Mouse (Mus musculus): ENCODE data around the gene Rpusd4. TPM values are rescaled to one million over a fixed set of nuclear protein-coding genes. Genes with fewer than 3 reads are reported as not detected.

The Rpusd4 gene
- total RNA-seq, 2 experiments from 2014 or later: 6.9 to 8.1 TPM

DNA sequence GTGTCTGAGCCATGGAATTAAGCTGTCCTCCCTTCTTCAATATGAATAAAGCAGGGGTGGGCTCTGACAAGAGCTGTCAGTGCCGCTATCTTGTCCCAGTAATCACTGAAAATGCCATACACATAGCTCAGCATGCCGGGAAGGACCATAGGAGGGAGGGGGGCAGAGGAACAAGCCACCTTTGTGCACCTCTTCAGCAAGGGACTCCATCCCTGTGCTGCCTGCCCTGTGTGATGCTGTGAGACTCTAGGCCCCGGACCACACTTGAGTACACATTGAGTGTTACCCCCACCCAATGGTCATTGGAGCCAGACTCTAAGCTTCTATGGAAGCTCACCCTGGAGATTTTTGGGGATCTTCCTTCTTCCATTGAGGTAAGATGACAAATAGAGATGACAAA lies 18.7 kb downstream of the Rpusd4 start:
- DNase-seq: no peak

DNA sequence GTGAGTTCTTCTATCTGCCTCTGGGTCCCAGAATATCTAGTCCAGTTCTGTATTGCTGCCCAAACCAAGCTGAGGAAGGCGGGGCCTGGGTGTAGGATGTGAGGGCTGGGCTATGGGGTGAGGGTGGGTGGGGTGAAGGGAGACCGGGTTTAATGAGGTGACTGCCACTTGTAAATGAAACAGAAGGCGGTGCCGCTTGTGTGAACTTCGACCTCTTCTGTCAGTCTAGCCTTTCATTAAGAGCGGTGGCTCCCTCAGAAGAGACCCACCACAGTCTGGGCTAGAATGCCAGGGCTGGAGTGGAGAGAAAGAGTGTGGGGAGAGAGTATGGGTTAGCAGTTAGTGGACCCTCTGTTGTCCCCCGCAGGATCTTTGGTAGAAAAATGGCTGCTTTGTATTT lies 22.3 kb downstream of the Rpusd4 start:
- no peak for DNase-seq

GRCm38 (mm10) chr9:35290417-35290816 lies 22.8 kb downstream of the Rpusd4 start:
- no peak for DNase-seq

- DNase-seq: no peak
Measured at GRCm38 (mm10) chr9:35290916-35291315, 23.3 kb downstream of the Rpusd4 start.

DNA sequence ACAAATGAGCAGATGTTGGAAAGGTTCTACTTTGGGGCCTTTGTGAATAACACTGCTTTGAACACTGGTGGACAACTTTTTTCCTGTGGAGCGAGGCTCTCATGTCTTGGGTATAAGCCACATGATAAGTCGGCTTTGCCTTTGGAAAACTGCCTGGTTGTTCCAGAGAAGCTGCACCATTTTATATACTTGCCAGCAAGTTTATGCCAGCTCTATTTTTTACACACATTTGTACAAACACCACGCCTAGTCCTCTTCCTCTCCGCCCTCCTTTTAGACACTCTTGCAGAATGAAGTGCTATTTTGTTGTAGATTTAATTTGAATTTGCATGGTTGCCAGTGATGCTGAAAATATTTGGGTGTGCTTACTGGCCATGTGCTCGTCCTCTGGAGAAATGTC lies 25.8 kb downstream of the Rpusd4 start:
- DNase-seq: no peak

DNA sequence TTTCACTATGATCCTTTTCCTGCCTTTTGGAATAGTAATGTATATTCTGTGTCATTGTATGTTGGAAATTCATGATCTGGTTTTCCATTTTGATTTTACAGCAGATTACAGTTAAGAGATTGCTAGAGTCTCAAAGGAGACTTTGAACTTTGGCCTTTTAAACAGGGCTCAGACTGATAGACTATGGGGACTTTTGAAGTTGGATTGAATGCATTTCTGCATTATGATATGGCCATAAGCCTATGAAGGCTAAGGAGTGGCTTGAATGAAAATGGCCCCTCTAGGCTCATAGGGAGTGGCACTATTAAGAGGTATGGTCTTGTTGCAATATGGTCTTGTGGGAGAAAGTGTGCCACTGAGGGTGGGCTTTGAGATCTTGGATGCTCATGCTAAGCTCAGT lies 30.1 kb downstream of the Rpusd4 start:
- DNase-seq: no peak

DNA sequence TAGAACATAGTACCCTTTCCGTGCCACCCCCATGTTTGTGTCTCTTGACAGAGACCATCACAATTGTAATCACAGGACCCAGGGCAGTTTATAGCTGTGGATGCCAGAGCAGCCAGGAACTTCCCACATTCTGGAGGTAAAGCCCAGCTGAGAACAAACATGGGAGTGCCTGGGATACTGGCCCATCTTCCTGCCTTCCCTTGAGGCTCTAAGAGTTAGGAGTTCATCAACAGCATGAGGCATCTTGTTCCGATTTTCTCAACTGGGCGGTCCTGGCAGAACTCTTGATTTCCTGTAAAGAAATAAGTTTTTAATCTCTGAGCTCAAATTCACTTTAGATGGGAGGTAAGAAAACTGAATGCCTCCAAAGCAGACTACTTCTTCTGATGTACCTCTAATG lies 34.5 kb downstream of the Rpusd4 start:
- DNase-seq: no peak

DNA sequence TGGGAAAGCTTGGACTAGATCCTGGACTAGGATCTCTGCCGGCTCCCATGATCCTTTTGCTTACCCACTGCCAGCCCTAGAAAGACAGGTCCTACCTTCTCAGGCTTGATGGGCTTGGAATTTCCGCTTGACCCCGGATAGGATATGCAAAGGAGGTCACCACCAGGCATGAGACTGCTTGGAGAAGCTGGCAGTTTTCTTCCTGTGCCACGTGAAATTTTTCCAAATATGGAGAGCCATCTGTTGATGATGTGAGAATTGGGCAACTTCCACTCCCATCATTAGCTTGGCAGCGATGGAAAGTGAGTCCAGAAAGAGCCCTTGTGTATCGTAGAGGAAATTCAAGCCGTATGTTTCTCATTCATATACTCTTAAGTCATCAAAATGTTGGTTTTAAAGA lies 39.8 kb downstream of the Rpusd4 start:
- no peak for DNase-seq

- DNase-seq: no peak
Measured at GRCm38 (mm10) chr9:35310377-35310776, 42.7 kb downstream of the Rpusd4 start.

DNA sequence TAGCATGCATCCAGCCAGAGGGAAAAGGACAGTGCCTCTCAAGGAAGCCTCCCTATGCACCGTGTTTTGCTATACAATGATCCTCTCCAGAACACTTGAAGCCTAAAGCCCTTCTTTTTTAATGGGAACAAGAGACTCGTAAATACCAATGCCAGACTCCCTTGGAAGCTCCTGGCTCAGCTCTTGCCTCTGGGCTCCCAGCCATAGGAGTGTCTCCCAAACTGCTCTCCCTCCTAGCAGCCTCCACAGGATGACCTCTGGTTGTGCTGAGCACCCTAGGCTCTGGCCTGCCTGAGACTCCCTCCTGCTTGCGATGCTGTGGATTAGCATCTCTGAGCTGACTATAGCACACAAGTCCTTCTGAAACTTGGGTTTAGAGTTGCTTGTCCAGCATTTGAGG lies 44.9 kb downstream of the Rpusd4 start:
- peak; percentile 70 for DNase-seq

GRCm38 (mm10) chr9:35313601-35314000 lies 45.9 kb downstream of the Rpusd4 start:
- no peak for DNase-seq

- DNase-seq: no peak
Measured at GRCm38 (mm10) chr9:35314254-35314653, 46.6 kb downstream of the Rpusd4 start.

DNA sequence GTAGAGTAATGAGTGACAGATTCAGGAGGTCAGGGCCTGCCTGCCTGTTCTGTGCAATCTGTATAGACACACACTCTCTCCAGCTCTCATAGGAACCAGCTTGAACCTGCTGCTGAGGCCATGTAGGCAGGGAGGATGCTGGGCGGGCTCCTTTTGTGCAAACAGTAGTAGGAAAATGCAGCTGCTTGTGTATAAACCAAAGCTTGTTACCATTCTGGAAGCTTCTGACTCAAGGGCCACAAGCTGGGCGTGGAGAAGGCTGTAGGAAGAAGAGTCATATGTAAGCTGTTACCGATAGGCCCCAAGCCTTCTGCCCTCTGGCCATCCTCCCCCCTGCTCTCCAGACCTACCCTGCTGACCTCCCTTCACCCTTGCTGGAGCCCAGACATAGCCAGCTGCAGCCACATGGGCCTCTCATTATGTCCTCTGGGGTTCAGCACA lies 49.1 kb downstream of the Rpusd4 start:
- DNase-seq: no peak

GRCm38 (mm10) chr9:35317233-35317980 lies 49.7 kb downstream of the Rpusd4 start:
- no peak for DNase-seq

GRCm38 (mm10) chr9:35318537-35319172 lies 51.0 kb downstream of the Rpusd4 start:
- no peak for DNase-seq

DNA sequence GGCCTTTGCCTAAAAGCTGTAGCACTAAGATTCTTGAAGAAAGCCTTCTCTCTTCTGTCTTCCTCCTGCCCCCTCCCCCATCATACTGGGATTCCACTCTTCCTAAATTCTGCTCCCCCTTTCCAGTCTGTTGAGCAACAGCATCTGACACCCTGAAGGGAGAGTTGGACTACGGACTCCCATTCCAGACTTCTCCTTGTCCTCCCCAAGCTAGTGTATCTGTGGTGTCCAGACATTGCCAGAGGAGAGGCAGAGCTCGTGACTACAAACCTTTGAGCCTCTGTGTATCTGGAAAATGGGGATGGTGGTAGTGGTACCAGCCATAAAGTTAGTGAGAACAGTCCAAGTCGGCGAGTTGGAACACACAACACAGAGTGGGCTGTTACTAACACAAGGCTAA lies 52.6 kb downstream of the Rpusd4 start:
- no peak for DNase-seq

GRCm38 (mm10) chr9:35323974-35324373 lies 56.3 kb downstream of the Rpusd4 start:
- no peak for DNase-seq

DNA sequence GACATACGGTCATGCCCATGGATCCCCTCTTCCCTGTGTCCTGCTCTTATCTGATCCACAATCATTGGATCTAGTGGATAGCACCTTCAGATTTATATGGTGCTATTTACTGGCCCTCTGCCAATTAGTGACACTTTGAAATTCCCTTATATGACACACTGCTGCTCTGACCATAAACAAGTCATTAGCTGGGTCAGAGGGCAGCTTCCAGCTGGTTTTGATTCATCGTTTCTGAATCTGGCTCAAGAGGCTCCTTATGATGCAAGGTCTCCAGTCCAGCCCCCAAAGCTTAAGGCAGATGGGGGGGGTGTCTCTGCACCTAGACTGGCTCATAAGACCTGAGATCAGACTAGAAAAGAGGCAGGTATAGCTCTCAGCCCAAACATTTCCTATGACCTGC lies 56.9 kb downstream of the Rpusd4 start:
- DNase-seq: no peak

DNA sequence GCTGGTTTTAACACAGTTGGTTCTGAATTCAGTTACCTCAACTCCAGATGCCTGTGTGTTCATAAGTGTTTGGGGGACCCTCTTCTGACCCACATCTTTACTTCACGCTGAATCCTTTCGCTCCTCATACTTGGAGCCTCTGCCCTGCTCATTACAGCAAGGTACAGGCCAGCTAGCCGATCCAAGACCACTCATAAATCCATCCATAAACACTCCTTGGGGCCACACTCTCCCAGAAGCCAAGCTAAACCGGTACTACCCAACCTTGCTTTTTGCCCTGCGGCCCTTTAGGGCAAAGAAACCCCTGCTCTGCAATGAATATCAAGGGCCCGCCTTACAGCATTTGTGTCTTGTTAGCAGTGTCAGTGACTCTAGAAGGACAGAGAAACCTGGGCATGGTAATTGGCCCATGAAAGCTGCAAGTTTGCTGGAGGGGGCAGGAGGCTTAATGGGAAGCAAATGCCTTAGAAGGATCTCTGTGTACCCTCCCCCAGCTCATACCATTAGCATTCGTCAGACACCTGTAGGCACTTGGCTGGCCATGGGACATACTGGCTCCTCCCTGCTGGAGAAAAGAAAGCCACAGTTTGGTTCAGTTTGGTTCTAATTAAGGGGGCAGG lies 59.1 kb downstream of the Rpusd4 start:
- no peak for DNase-seq
